Mouse (Mus musculus): ENCODE results near the gene Cldnd2. TPM values are rescaled to one million over a fixed set of nuclear protein-coding genes. Genes with fewer than 3 reads are reported as not detected.

Cldnd2 gene
- polyA plus RNA-seq, 1 experiment from 2014 or later = not detected

DNA sequence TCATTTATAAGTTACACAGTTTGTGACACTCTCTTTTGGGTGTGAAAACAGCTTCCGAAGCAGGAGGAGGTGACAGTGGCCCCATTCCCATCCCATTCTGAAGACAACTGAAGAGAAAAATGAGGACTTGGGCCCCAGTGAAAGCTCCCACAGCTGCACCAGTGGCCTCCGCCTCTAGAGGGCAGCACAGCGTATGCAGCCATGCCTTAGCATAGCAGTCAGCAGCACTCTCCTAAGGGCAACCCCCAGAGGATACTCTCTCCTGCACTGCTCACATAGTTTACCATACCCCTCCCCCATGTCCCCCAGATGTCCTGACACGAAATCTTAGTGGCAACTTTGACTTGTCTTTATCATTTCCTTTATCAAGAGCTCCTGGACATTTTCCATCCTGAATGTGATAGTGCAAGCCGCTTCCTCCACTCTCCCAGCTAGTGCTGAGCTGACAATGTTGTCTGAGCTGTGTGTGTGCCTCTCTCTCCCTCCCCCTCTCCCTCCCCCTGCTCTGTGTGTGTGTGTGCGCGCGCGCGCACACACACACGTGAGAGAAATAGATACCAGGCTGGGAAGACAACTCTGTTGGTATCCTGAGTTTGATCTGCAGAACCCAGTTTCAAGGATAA, 17.5 kb upstream of the Cldnd2 start:
- Histone ChIP-seq H3K36me3 (ENCODE audit: control insufficient read depth, insufficient read depth, low read length) (no peaks in the 10 kb centered on the region), H3K27me3 (ENCODE audit: control insufficient read depth, insufficient read depth, low read length) (no peaks in the 10 kb centered on the region), H3K4me3 (ENCODE audit: low read depth, low read length) (no peak overlapping the region), H3K9ac (ENCODE audit: low read length) (no peak overlapping the region), H3K4me2 (ENCODE audit: low read depth, low read length, severe bottlenecking) (0 out of 2 replicates have a peak overlapping the region, but pooled peaks have one; percentile 2), H3K27ac (ENCODE audit: low read depth, low read length) (no peak overlapping the region), H3K4me1 (replicated peaks; ENCODE audit: control insufficient read depth, insufficient read depth, low read length) (no peaks in the 10 kb centered on the region), H3K9me3 (ENCODE audit: control insufficient read depth, low read length) (no peaks in the 10 kb centered on the region; the same call in 1 of the 2 replicates)
- WGBS = 14% methylated on average over 11 of the region's 11 CpGs
- DNase-seq (ENCODE audit: low spot score) (peak; percentile 92), ATAC-seq (replicated peaks; ENCODE audit: low FRiP score) (peak; percentile 93)

DNA sequence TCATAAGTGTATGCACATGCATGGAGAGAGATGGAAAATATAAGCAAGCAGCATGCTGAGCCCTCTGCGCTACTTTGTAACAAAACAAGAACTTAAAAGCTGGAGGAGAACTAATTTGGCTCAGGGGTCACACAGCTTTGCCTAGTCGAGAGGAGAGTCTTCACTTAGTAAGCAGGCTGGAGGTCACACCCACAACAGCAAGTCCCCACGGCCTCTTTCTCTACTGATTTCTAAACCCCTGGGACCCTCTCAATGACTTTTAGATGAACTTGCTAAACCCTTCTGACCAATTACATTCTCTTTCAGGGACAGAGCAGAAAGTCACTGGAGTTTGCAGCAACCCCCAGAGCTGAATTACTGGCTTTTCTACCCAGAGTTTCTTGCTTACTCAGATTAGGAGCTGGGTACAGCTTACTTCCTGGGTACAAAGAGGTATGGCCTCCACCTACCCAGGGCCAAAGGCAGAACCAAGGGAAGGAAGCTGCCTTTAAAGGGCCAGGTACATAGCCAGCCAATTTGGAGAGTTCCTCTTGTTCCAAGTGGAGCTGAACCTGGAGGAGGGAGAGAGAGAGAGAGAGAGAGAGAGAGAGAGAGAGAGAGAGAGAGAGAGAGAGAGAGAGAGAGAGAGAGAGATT, 16.5 kb upstream of the Cldnd2 start:
- H3K4me1 ChIP-seq (replicated peaks; ENCODE audit: control insufficient read depth, insufficient read depth, low read length) = no peaks in the 10 kb centered on the region
- DNase-seq (ENCODE audit: low spot score) = no peak
- 59% methylated on average over 3 of the region's 3 CpGs for WGBS
- H3K36me3 ChIP-seq (ENCODE audit: control insufficient read depth, insufficient read depth, low read length) = no peaks in the 10 kb centered on the region
- H3K27ac ChIP-seq (ENCODE audit: low read depth, low read length) = no peak overlapping the region
- H3K9me3 ChIP-seq (ENCODE audit: control insufficient read depth, low read length) = no peaks in the 10 kb centered on the region; the same call in 1 of the 2 replicates
- no peak overlapping the region for H3K4me3 ChIP-seq (ENCODE audit: low read depth, low read length)
- H3K9ac ChIP-seq (ENCODE audit: low read length) = no peak overlapping the region
- no peak overlapping the region for H3K4me2 ChIP-seq (ENCODE audit: low read depth, low read length, severe bottlenecking)
- no peaks in the 10 kb centered on the region for H3K27me3 ChIP-seq (ENCODE audit: control insufficient read depth, insufficient read depth, low read length)
- ATAC-seq (replicated peaks; ENCODE audit: low FRiP score) = no peak

DNA sequence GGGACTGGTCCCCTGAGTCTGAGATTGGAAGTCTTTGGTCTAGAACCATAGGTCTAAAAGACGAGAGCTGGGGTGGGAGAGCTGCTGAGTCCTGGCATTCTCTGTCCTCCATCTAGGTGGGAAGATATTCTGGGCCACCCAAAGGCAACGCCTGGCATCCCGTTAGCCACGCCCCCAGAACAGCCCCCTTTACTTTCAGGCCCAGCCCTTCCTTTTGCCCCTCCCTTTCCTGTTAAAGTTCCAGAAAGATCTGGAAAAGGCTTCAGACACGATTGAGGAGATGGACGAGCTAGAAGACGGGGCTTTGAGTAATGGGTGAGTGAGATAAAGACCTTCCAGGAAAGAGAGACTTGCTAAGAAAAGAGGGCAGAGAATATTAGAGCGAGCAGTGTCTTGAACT, 13.2 kb upstream of the Cldnd2 start, which contains the start of gene Lim2:
Gene Lim2 (plus strand): TSS at position 265 of the 400 bp plus-strand sequence.
- WGBS = 89% methylated on average over 8 of the region's 8 CpGs
- ATAC-seq (replicated peaks; ENCODE audit: low FRiP score) = no peak
- no peaks in the 10 kb centered on the region for H3K36me3 ChIP-seq (ENCODE audit: control insufficient read depth, insufficient read depth, low read length)

GRCm38 (mm10) chr7:43429500-43429899, 11.1 kb upstream of the Cldnd2 start:
- H3K4me2 ChIP-seq (ENCODE audit: low read depth, low read length, severe bottlenecking) = no peak overlapping the region
- no peak overlapping the region for H3K4me3 ChIP-seq (ENCODE audit: low read depth, low read length)
- H3K36me3 ChIP-seq (ENCODE audit: control insufficient read depth, insufficient read depth, low read length) = no peaks in the 10 kb centered on the region
- no peaks in the 10 kb centered on the region; the same call in 1 of the 2 replicates for H3K9me3 ChIP-seq (ENCODE audit: control insufficient read depth, low read length)
- 60% methylated on average over 4 of the region's 4 CpGs for WGBS
- no peak overlapping the region for H3K9ac ChIP-seq (ENCODE audit: low read length)
- H3K27ac ChIP-seq (ENCODE audit: low read depth, low read length) = no peak overlapping the region
- no peak for ATAC-seq (replicated peaks; ENCODE audit: low FRiP score)
- no peak for DNase-seq (ENCODE audit: low spot score)
- H3K4me1 ChIP-seq (replicated peaks; ENCODE audit: control insufficient read depth, insufficient read depth, low read length) = no peaks in the 10 kb centered on the region
- no peaks in the 10 kb centered on the region for H3K27me3 ChIP-seq (ENCODE audit: control insufficient read depth, insufficient read depth, low read length)

More for the DNA sequence above, 13.2 kb upstream of the Cldnd2 start, which contains the start of gene Lim2:
- Histone ChIP-seq H3K9me3 (ENCODE audit: control insufficient read depth, low read length) (no peaks in the 10 kb centered on the region; the same call in 1 of the 2 replicates), H3K4me1 (replicated peaks; ENCODE audit: control insufficient read depth, insufficient read depth, low read length) (no peaks in the 10 kb centered on the region), H3K4me3 (ENCODE audit: low read depth, low read length) (no peak within 1 kb of the TSS), H3K4me2 (ENCODE audit: low read depth, low read length, severe bottlenecking) (no peak within 1 kb of the TSS), H3K27ac (ENCODE audit: low read depth, low read length) (no peak within 1 kb of the TSS), H3K9ac (ENCODE audit: low read length) (no peak within 1 kb of the TSS), H3K27me3 (ENCODE audit: control insufficient read depth, insufficient read depth, low read length) (no peaks in the 10 kb centered on the region)
- DNase-seq (ENCODE audit: low spot score) = no peak

DNA sequence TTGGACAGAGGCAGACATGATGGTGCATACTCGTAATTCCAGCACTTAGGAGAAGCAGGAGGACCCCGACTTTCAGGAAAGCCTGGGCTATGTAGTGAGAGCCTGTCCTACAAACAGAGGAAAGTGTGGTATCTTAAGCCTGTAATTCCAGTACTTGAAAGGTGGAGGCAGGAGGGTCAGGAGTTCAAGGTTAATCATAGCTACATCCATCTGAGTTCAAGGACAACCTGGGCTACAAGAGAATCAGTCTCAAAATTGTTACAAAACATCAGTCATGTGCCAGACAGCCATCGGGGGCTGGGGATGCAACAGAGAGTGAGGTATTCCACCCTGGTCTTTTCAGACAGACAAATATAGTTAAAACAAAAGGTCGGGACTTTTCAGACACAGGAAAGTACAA, 7.7 kb upstream of the Cldnd2 start:
- DNase-seq (ENCODE audit: low spot score) (no peak), ATAC-seq (replicated peaks; ENCODE audit: low FRiP score) (no peak)
- Histone ChIP-seq H3K4me2 (ENCODE audit: low read depth, low read length, severe bottlenecking) (no peak overlapping the region), H3K9ac (ENCODE audit: low read length) (no peak overlapping the region), H3K4me1 (replicated peaks; ENCODE audit: control insufficient read depth, insufficient read depth, low read length) (no peaks in the 10 kb centered on the region), H3K27me3 (ENCODE audit: control insufficient read depth, insufficient read depth, low read length) (no peaks in the 10 kb centered on the region), H3K36me3 (ENCODE audit: control insufficient read depth, insufficient read depth, low read length) (no peaks in the 10 kb centered on the region), H3K27ac (ENCODE audit: low read depth, low read length) (no peak overlapping the region), H3K9me3 (ENCODE audit: control insufficient read depth, low read length) (no peaks in the 10 kb centered on the region), H3K4me3 (ENCODE audit: low read depth, low read length) (no peak overlapping the region)
- 82% methylated on average over 4 of the region's 4 CpGs for WGBS

- no peak for ATAC-seq (replicated peaks; ENCODE audit: low FRiP score)
- WGBS = 86% methylated on average over 5 of the region's 5 CpGs
- Histone ChIP-seq H3K27ac (ENCODE audit: low read depth, low read length) (no peak overlapping the region), H3K36me3 (ENCODE audit: control insufficient read depth, insufficient read depth, low read length) (no peaks in the 10 kb centered on the region), H3K4me2 (ENCODE audit: low read depth, low read length, severe bottlenecking) (no peak overlapping the region), H3K4me3 (ENCODE audit: low read depth, low read length) (no peak overlapping the region), H3K27me3 (ENCODE audit: control insufficient read depth, insufficient read depth, low read length) (no peaks in the 10 kb centered on the region), H3K4me1 (replicated peaks; ENCODE audit: control insufficient read depth, insufficient read depth, low read length) (no peaks in the 10 kb centered on the region), H3K9me3 (ENCODE audit: control insufficient read depth, low read length) (no peaks in the 10 kb centered on the region), H3K9ac (ENCODE audit: low read length) (no peak overlapping the region)
- no peak for DNase-seq (ENCODE audit: low spot score)
Measured at GRCm38 (mm10) chr7:43434676-43435075, 5.9 kb upstream of the Cldnd2 start.

DNA sequence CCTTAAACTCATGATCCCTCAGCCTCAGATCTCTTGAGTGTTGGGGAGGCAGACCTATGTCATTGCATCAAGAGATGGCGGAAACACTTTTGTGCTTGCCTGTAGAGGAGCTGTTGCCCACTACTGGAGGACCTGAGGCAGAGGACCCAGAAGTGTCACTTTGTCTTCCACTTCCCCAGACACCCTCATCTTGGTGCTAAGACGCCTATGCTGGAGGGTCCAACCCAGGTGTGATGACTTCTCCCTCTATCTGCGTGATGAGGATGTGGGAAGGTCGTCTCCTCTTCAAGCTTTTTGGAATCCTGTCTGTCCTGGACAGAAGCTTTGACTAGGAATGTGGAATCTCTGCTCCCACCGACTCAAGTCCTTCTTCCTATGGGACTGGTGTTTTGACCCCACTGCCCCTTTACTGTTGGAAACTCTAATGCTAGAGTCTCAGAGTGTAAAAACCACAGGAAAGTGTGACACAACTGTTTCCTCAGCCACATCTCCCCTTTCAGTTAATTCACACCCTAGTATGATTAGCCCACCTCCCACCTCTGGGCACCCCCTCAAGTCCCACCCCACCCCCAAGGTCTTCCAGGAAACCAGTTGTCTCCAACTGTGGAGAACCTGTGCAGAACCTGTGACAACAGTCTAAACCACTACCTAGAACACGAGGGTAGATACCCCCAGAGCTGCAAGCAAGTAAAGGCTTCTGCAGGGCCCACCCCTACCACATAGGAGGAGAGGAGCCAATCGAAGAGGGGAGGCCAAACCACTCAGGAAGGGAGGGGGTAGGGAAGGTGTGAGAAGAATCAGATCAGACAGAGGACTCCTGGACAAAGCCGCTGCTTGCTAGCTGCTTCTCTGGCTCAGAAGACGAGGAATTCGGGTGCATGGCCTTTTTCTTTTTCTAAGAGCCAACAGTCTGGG, 4.0 kb upstream of the Cldnd2 start, which contains the start of gene Nkg7:
Gene Nkg7 (plus strand): TSS at position 733 of the 915 bp plus-strand sequence.
- H3K27me3 ChIP-seq (ENCODE audit: control insufficient read depth, insufficient read depth, low read length) = no peaks in the 10 kb centered on the region
- no peaks in the 10 kb centered on the region for H3K9me3 ChIP-seq (ENCODE audit: control insufficient read depth, low read length)
- ATAC-seq (replicated peaks; ENCODE audit: low FRiP score) (no peak), DNase-seq (ENCODE audit: low spot score) (no peak)
- H3K4me3 ChIP-seq (ENCODE audit: low read depth, low read length) = no peak within 1 kb of the TSS
- no peak within 1 kb of the TSS for H3K4me2 ChIP-seq (ENCODE audit: low read depth, low read length, severe bottlenecking)
- no peaks in the 10 kb centered on the region for H3K36me3 ChIP-seq (ENCODE audit: control insufficient read depth, insufficient read depth, low read length)
- 81% methylated on average over 10 of the region's 10 CpGs for WGBS
- H3K27ac ChIP-seq (ENCODE audit: low read depth, low read length) = no peak within 1 kb of the TSS
- no peak within 1 kb of the TSS for H3K9ac ChIP-seq (ENCODE audit: low read length)
- no peaks in the 10 kb centered on the region for H3K4me1 ChIP-seq (replicated peaks; ENCODE audit: control insufficient read depth, insufficient read depth, low read length)

GRCm38 (mm10) chr7:43438611-43439010, 2.0 kb upstream of the Cldnd2 start:
- Histone ChIP-seq H3K4me2 (ENCODE audit: low read depth, low read length, severe bottlenecking) (no peak overlapping the region), H3K36me3 (ENCODE audit: control insufficient read depth, insufficient read depth, low read length) (no peaks in the 10 kb centered on the region), H3K27ac (ENCODE audit: low read depth, low read length) (no peak overlapping the region), H3K27me3 (ENCODE audit: control insufficient read depth, insufficient read depth, low read length) (no peaks in the 10 kb centered on the region), H3K4me3 (ENCODE audit: low read depth, low read length) (no peak overlapping the region), H3K4me1 (replicated peaks; ENCODE audit: control insufficient read depth, insufficient read depth, low read length) (peaks cover 3% of the 10 kb centered on the region; the same call in 1 of the 2 replicates), H3K9me3 (ENCODE audit: control insufficient read depth, low read length) (no peaks in the 10 kb centered on the region), H3K9ac (ENCODE audit: low read length) (no peak overlapping the region)
- DNase-seq (ENCODE audit: low spot score) (no peak), ATAC-seq (replicated peaks; ENCODE audit: low FRiP score) (no peak)
- 82% methylated on average over 4 of the region's 4 CpGs for WGBS

All from forebrain, embryonic 11.5 days (tissue).